Mouse (Mus musculus): ENCODE measurements around the gene G430095P16Rik. TPM values are rescaled to one million over a fixed set of nuclear protein-coding genes. Genes with fewer than 3 reads are reported as not detected.

The G430095P16Rik gene
- total RNA-seq, 2 experiments from 2014 or later, result not detected

- no peak for DNase-seq (ENCODE audit: low spot score in 2 of 2)
These were observed 19.8 kb upstream of the G430095P16Rik start for GRCm38 (mm10) chr8:84702963-84703465.

DNA sequence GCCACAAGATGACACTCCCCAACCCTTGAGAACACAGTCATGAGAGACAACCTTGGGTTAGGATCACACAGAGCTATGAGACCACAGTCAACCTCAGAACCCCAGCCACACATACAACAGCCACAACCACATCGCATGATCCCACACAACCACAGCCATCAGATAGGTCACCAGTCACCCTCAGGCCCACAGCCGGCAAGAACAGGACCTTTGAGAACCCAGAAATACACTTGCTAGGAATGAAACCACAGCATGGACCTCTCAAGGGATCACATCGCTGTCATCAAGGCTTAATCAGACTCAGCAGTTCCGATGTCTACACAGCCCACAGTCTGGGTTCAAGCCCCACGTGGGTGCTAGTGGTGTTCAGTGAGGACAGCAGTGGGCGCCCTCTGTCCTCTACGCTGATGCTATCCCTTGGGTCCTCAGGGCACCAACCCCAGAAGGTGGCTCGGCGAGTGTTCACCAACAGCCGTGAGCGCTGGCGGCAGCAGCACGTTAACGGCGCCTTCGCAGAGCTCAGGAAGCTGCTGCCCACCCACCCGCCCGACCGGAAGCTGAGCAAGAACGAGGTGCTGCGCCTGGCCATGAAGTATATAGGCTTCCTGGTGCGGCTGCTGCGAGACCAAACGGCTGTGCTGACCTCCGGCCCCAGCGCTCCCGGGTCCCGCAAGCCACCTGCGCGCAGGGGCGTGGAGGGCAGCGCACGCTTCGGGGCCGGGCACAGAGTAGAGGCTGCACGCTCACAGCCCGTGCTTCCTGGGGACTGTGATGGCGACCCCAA lies 19.1 kb upstream of the G430095P16Rik start:
- DNase-seq (ENCODE audit: low spot score in 2 of 2), result no peak

- peak in 1 of 2 experiments; percentile 58 for DNase-seq (ENCODE audit: low spot score in 2 of 2)
These were observed 18.5 kb upstream of the G430095P16Rik start for GRCm38 (mm10) chr8:84704356-84704755.

- no peak for DNase-seq (ENCODE audit: low spot score in 2 of 2)
These were observed 17.7 kb upstream of the G430095P16Rik start for GRCm38 (mm10) chr8:84704867-84705831.

DNA sequence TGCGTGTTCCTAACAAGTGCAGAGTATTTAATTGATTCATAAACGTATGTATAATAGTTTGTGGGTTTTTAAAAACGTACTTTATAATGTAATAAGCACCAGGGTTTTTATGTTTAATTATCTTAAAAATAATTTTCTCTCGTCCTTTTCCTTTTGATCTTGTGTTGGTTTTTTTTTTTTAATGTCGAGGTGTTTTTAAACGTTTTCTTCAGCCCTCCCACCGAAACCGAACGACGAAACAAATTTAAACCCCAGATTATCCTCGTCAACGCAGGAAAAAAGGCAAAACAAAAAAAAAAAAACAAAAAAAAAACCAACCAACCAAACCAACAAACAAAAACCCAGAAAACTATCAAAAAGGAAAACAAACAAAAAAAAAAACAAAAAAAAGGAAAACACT lies 16.8 kb upstream of the G430095P16Rik start:
- no peak for DNase-seq (ENCODE audit: low spot score in 2 of 2)

DNA sequence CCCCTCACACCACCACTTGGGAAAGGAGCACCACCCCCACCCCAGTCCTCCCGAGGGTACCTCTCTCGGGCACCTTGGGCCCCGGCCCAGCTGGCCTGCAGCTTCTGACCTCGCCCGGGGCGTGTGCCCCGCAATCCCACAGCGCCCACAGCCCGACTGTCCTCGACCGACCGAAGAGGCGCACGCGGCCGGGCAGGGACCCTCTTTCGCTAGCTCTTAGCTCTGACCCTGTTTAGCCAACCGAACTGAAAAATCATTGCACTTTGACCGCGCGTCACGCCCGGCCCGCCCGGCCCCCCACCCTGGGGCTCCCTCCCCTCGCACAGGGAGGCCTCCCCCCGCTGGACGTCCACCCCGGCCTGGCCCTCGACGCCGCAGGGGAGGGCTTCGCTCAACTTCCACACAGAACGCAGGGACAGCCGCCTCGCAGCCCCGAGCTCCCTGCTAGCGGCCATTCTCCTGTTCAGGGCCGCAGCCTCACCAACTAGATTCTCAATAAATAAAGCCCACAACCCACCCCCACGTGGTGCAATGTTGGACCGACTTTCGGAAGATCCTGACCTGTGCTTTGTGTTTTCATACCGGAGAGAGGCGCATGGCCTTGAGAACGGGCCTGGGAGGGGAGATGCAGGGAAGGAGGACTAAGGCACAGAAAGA lies 16.1 kb upstream of the G430095P16Rik start:
- DNase-seq (ENCODE audit: low spot score in 2 of 2), result no peak

GRCm38 (mm10) chr8:84707267-84707883 lies 15.4 kb upstream of the G430095P16Rik start:
- no peak for DNase-seq (ENCODE audit: low spot score in 2 of 2)

GRCm38 (mm10) chr8:84708071-84708541 lies 14.7 kb upstream of the G430095P16Rik start:
- no peak for DNase-seq (ENCODE audit: low spot score in 2 of 2)

- DNase-seq (ENCODE audit: low spot score in 2 of 2), result peak; percentile 85 to 88
These were observed 13.9 kb upstream of the G430095P16Rik start for GRCm38 (mm10) chr8:84708774-84709475.

GRCm38 (mm10) chr8:84709931-84710330 lies 12.9 kb upstream of the G430095P16Rik start:
- DNase-seq (ENCODE audit: low spot score in 2 of 2), result no peak

GRCm38 (mm10) chr8:84711312-84711711 lies 11.5 kb upstream of the G430095P16Rik start:
- DNase-seq (ENCODE audit: low spot score in 2 of 2), result no peak

DNA sequence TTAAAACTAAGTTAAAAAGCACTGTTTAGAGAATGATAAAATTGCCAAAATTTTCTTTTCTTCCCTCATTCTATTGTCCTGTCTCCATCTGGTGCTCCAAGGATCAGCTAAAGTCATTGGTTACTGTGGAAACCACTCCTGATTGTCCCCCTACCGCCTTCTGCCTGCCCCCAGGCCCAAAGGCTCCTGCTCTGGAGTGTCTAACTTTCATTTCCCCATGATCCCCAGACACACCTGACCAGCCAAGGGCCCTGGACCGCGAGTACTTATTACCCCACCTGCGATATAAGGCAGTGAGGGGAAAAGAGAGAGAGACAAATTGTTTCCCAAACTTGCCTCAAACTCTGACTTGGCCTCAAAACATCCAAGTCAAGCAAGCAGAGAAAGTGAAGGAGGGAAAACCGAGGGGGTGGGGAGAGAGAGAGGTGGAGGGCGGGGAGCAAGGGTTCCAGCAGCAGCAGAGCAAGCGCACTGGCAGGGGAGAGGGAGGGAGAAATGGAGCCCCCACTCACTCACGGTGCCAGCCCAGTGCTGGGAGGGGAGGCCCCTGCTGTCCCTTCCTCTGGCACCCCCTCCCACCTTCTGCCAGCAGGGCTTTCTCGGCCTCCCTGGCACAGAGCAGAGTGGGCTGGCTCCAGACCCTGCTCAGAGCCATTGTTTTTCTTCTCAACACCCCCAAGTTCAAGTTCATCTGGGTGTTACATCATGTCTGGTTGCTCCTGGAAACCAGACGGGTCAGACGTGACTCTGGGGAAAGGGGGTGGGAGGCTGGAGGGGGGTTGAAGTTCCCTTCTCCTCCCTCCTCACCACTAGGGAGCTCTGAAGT lies 10.7 kb upstream of the G430095P16Rik start:
- DNase-seq (ENCODE audit: low spot score in 2 of 2), result no peak

GRCm38 (mm10) chr8:84712759-84713120 lies 10.1 kb upstream of the G430095P16Rik start:
- DNase-seq (ENCODE audit: low spot score in 2 of 2), result no peak

DNA sequence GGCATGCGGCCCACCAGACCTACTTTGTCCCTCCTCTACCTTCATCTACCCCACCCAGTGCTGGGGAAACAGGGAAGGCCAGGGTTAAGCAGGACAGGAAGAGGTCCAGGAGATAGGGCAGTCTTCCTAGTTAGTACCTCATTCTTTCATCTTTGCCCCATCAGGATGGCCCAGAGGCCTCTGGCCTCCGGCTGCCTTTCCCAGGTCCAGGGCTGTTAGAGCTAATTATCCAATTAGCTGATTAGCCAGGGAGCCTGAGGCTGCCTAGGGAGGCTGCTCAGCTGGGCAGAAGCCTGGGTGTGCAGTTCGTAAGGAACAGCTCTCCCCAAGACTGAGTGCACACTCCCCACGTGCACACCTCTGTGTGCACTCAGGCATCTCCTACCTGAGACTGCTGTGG lies 9.4 kb upstream of the G430095P16Rik start:
- no peak for DNase-seq (ENCODE audit: low spot score in 2 of 2)

DNA sequence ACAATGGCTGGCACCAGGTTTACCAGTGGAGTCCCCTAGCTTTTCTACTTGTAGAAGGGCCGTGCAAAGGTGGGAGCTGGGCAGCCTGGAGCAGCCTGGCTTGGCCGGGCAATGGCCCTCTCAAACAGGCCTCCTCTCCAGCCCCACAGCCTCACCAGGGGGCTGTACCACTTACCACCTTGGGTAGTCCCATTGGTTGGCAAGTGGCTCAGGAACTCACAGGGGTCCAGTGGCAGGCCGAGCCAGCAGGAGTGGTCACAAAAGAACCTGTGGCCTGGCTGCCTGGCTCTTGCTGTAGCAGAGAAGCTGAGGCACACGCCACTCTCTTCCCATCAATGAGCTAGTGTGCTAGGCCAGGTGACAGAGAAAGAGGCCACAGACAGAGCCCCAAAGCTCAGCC lies 8.6 kb upstream of the G430095P16Rik start:
- no peak for DNase-seq (ENCODE audit: low spot score in 2 of 2)

DNA sequence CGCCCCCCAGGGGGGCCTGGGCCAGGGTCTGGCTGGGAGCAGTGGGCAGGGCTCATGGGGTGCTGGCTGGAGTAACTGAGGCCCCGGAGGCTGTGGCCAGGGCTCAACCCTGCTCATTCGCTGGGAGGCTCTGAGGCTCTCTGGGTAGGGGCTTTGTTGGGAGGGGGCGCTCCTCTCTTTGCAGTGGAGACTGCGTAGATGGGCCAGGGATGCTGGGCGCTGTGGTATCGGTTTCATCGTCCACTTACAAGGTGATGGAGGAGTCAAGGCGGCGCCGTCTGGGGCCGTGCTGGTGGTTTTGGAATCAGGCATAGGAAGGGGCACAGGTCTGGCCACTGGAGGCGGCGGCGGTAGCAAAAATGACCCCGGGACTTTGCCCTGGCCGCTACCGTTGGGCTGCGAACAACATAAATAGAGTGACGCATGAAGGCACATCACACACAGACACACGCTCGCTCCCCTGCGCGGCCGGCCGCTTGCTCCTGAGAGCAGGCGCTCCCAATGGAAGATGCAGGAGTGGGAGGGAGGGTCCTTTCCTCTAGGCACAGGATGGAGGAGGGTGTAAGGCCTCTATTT lies 6.8 kb upstream of the G430095P16Rik start:
- DNase-seq (ENCODE audit: low spot score in 2 of 2), result no peak

- no peak for DNase-seq (ENCODE audit: low spot score in 2 of 2)
These were observed 6.0 kb upstream of the G430095P16Rik start for GRCm38 (mm10) chr8:84716790-84717189.

GRCm38 (mm10) chr8:84718476-84718875 lies 4.3 kb upstream of the G430095P16Rik start:
- no peak for DNase-seq (ENCODE audit: low spot score in 2 of 2)

Measured in left cerebral cortex, adult 18-20 months (tissue).